Mouse (Mus musculus) stomach, postnatal 0 days (tissue): ENCODE measurements at regions not wholly inside any gene's neighbourhood (a gene's known extent, or its start where the extent isn't known, plus 50 kb on each side); places are given as distances from the start of the nearest gene placed in this dataset.

ENCODE experiments used
- CTCF ChIP-seq: IDR thresholded peaks from 2 replicates; pipeline ENCODE4 v1.5.1; 2016; ENCODE audit warnings: antibody characterized with exemption, low read depth, mild to moderate bottlenecking, moderate library complexity
- EP300 ChIP-seq: optimal IDR thresholded peaks from 2 replicates; pipeline ENCODE3; 2016; ENCODE audit warnings: antibody characterized with exemption

DNA sequence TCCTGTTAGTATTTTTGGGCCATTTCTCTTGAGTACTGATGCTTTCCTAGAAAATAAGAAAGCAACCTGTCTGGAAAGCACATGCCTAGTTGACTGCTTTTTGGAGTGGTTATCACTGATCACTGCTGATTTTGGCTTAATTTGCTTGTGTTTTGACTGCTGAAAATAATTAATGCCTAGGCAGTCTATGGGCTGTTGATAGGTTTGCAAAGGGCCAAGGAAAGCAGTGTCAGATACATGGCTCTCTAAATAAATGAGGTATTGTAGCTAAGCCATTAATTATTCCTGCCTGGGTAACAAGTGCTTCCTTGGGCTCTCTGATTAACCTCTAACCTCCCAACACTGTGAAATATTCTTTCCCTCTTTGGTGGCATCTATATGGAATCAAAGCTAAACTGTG lies 145.1 kb upstream of the Htr2a start:
- TF ChIP-seq EP300, result no peak
- TF ChIP-seq CTCF, result no peak
